Mouse (Mus musculus): ENCODE data around the gene Tnfrsf14.
A peak's percentile ranks its signal among the peaks of the same experiment; 100 is the strongest.

Tnfrsf14 gene

GRCm38 (mm10) chr4:154928395-154929087, at the start of gene Tnfrsf14:
TSS of gene Tnfrsf14 (minus strand) at chr4:154928563.
- no peak for DNase-seq

- DNase-seq = peak; percentile 45
Measured at GRCm38 (mm10) chr4:154974163-154974611, 45.8 kb upstream of the Tnfrsf14 start.

DNA sequence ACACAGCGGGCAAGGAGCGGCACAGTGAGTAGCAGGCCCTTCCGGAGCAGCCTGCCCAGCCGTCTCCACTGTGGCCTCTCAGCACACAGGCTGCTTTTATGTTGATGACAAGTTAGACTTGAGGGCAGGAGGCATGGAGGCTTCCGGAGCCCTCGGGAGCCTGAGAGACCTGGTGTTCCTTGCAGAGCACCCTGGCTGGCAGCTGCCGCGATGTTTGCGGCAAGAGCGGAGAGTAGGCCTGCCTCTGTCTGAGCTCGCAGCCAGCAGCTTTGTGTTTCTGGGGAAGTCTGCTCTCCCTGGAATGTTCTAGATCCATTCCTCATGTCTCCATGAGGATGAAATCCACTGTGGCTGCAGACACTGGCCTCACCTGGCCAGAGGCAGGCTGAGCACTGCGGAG, 44.2 kb upstream of the Tnfrsf14 start:
- DNase-seq = no peak

- DNase-seq = peak; percentile 55
Measured at GRCm38 (mm10) chr4:154967173-154967572, 38.8 kb upstream of the Tnfrsf14 start.

- no peak for DNase-seq
Measured at GRCm38 (mm10) chr4:154965856-154966255, 37.5 kb upstream of the Tnfrsf14 start.

DNA sequence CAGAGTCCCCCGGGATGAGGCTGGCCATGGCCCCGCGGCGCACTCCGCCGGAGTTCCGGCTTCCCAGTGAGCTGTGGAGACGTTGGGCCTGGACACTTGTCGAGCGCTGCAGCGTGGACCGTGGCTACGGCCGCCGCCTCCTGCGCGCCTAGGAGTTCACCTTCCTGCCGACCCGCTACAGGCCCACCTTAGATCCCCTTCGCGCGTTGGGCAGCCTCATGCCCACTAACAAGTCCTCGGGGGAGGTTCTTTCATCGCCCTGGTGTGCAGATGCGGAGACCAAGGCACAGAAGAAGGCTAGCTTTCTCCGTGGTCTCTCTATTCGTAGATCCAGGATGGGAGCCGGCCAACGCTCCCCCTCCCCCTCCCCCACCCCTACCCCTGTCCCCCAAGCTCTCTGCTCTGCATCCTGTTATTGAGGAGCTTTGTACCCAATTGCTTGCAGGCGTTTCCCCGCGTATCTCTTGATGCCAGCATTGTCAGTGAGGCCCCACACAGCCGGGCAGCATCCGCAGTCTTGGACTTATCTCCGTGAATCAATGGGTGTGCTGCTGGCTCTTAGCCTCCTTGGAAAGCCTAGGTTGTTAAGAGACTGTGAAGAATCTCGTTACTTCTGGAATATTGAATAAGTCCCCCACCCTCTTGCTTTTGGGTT, 36.3 kb upstream of the Tnfrsf14 start:
- no peak for DNase-seq

DNA sequence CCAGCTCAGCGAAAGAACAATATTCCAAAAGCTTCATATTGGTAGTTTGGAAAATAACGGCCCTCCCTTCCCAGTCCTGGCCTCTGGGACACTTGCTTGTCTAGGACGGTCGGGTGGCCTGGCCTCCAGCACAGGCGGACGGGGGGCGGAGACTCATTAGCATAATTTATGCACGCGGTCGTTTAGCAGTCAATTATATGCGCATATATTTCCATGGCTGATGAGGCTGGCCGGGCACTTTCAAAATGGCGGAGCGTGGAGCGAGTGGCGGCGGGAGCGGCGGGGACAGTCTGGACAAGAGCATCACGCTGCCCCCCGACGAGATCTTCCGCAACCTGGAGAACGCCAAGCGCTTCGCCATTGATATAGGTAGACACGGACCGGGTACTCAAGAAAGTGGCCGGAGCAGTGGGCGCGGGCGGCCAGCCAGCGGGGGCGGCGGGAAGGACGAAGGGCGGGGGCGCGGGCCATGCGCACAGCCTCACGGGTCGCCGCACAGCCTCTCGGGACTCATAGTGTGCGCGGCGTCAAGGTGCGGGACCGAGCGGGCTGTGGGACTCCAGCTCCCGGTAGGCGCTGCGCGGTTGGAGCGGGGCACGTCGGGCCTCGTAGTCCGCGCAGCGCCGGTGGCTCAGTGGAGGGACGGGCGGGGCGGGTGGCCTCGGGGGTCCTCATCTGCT, 35.7 kb upstream of the Tnfrsf14 start, which contains the start of gene Pank4:
Gene Pank4 (plus strand): TSS at position 223 of the 680 bp plus-strand sequence.
- peak; percentile 95 for DNase-seq

GRCm38 (mm10) chr4:154963190-154963836, 35.0 kb upstream of the Tnfrsf14 start:
- DNase-seq = no peak

DNA sequence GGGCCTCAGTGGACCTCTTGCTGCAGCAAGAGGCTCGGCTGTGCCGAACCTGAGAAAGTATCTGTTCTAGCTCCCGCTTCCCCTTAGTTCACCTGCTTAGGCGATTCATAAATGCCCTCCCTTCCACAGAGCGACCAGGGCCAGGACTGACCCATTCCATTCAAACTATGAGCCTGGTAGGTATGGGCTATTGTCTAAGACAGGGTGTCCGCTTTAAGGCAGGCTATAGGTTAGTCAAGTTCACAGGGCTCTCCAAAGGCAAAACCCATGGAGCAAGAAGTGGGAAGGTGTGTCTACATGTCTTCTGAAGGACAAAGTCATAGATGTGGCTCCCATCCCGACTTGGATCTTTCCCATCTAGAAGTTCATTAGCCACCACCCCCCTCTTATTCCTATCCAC, 34.3 kb upstream of the Tnfrsf14 start:
- no peak for DNase-seq

DNA sequence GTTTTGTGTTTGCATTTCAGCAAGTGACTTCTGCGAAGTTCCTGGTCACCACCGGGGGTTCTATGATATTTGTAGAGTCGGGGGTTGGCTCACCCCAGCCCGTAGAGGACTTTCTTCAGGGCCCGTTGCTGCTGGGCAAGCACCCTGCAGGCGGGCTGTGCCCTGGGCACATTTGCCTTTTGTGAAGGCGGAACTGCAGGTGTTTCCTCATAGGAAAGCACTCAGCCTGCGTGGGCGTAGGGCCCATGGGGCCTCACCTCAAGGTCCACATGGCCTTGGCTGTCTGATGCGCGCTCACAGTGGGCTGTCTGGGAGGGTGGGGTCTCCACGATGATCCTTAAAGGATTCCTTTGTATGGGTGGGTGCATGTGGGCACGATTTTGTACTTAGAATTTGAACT, 33.5 kb upstream of the Tnfrsf14 start:
- DNase-seq = no peak

- no peak for DNase-seq
Measured at GRCm38 (mm10) chr4:154961226-154961738, 32.9 kb upstream of the Tnfrsf14 start.

- DNase-seq = no peak
Measured at GRCm38 (mm10) chr4:154960690-154961225, 32.4 kb upstream of the Tnfrsf14 start, which contains the start of gene Hes5. TSS of gene Hes5 (plus strand) at chr4:154960923.

GRCm38 (mm10) chr4:154960021-154960689, 31.8 kb upstream of the Tnfrsf14 start:
- DNase-seq = no peak

- DNase-seq = no peak
Measured at GRCm38 (mm10) chr4:154958621-154959020, 30.3 kb upstream of the Tnfrsf14 start.

GRCm38 (mm10) chr4:154958171-154958570, 29.8 kb upstream of the Tnfrsf14 start:
- no peak for DNase-seq

DNA sequence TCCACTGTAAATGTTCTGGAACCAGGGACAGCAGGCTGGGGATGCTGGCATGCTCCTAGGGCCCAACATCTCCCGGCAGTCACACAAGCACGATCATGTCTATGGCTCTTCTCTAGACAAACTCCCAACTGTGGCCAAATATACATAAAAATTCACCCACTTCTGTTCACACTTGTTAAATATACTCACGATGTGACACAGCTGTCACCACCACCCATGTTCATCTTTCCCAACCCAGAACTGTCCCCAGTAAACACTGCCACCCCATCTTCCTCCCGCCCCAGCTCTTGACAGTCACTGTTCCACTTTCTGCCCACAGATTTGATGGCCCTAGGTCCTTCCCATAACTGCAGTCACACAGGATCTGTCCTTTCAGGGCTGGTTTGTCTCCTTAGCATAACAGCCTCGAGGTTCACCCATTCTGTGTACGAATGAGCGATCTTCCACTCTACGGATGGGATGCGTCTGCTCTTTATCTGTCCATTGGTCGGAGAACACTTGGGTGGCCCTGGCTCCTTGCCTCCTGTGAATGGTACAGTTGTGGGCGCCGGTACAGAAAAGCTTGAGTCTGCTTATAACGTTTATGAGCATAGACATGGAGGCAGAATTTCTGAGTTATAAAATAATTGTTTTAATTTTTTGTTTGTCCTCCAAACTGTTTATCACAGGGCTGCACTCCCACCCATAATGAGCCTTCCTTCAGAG, 29.1 kb upstream of the Tnfrsf14 start:
- DNase-seq = no peak

- DNase-seq = no peak
Measured at GRCm38 (mm10) chr4:154956604-154957003, 28.2 kb upstream of the Tnfrsf14 start.

- no peak for DNase-seq
Measured at GRCm38 (mm10) chr4:154952461-154953241, 24.3 kb upstream of the Tnfrsf14 start.

DNA sequence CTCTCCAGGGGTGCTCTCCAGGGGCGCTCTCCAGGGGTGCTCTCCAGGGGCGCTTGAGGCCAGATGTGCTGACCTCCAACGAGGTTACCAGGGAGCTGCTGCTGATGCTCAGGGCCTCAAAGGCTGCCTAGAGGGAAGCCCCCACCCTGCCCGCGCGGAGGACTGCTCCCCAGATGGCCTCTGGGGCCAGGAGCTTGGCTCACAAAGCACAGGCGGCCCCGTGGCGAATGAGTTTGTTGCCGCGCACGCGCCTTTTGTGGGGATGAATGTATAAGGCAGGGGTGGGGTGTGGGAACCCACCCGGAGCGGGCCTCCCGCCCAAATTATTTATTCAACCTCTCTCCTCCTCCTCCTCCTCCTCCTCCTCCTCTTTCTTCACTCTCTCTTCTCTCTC, 21.2 kb upstream of the Tnfrsf14 start:
- no peak for DNase-seq

DNA sequence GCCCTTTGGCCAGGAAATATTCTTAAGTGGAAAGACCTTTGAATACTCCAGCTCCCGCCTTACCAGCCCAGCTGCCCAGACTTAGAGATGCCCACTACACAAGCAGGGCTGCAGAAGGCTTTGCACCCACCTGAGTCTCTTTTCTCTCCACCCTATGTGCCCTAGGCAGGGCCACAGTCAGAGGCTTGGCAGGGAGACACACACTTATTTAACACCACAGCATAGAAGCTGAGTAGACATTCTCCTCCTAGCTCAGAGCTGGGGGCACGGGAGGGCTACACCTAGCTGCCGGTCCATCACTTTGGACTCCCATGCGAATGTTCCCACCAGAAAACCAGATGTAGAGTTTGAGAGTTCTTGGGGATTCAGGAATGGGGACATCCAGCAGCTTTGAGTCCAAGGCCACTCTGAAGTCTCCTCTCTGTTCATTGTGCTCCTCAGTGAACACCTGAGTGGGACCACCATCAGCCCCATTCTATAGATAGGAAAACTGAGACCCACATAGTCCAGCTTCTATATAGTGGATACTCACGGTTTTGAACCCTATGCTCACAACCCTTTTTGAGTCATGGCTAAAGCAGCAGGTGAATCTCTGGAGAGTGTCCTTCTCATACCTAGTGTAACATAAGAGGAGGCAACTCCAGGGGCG, 20.7 kb upstream of the Tnfrsf14 start:
- no peak for DNase-seq

All from kidney, postnatal 14 days (tissue).